Mouse (Mus musculus): ENCODE results near the gene Pik3c2b. TPM values are rescaled to one million over a fixed set of nuclear protein-coding genes. Genes with fewer than 3 reads are reported as not detected.
"Not testable (repeated sequence)": the region's sequence is repeated elsewhere in the genome, so short reads cannot be mapped to it uniquely, and the experiment has no call there.

The Pik3c2b gene
- total RNA-seq, 2 experiments from 2014 or later: 22.7 to 24.3 TPM

GRCm38 (mm10) chr1:133030461-133030860 lies 15.0 kb upstream of the Pik3c2b start, which contains the start of gene Mdm4:
Mdm4 (minus strand) TSS chr1:133030561.
- intact Hi-C loops (cut with DNase I): no loop called here
- DNase-seq: no peak

GRCm38 (mm10) chr1:133032981-133033315 lies 12.5 kb upstream of the Pik3c2b start:
- intact Hi-C loops (cut with DNase I): no loop called here
- DNase-seq: no peak

- intact Hi-C loops (cut with DNase I): no loop called here
- peak; percentile 57 to 69 for DNase-seq
Measured at GRCm38 (mm10) chr1:133033316-133034090, 12.0 kb upstream of the Pik3c2b start.

- intact Hi-C loops (cut with DNase I): no loop called here
- peak; percentile 41 to 58 for DNase-seq
Measured at GRCm38 (mm10) chr1:133034091-133034460, 11.4 kb upstream of the Pik3c2b start.

GRCm38 (mm10) chr1:133034682-133035081 lies 10.8 kb upstream of the Pik3c2b start:
- intact Hi-C loops (cut with DNase I); DNase-seq: not testable (repeated sequence)

GRCm38 (mm10) chr1:133039505-133039949 lies 5.9 kb upstream of the Pik3c2b start:
- DNase-seq: peak; percentile 49 to 69

GRCm38 (mm10) chr1:133045861-133046440 lies 484 bp downstream of the Pik3c2b start:
- DNase-seq: peak; percentile 86 to 87
- intact Hi-C loops (cut with DNase I): loop anchor here (2.0 to 10.0 kb wide), 3 partner anchors 23 to 449 kb away; partner anchors contain the start of gene Golt1a

More at GRCm38 (mm10) chr1:133039505-133039949, 5.9 kb upstream of the Pik3c2b start:
- intact Hi-C loops (cut with DNase I): loop anchor here (1.0 to 2.0 kb wide), 2 partner anchors 48 to 61 kb away; no protein-coding TSS in a partner anchor

- DNase-seq: peak; percentile 50 to 56
- intact Hi-C loops (cut with DNase I): loop anchor here (2.0 to 10.0 kb wide), 3 partner anchors 22 to 448 kb away; partner anchors contain the start of gene Golt1a
Measured at GRCm38 (mm10) chr1:133046441-133046931, 1.0 kb downstream of the Pik3c2b start.

- intact Hi-C loops (cut with DNase I): loop anchor here (2.0 to 10.0 kb wide), 3 partner anchors 21 to 447 kb away; partner anchors contain the start of gene Golt1a
- DNase-seq: no peak
Measured at GRCm38 (mm10) chr1:133047575-133047974, 2.1 kb downstream of the Pik3c2b start.

- DNase-seq: no peak
- intact Hi-C loops (cut with DNase I): loop anchor here (10.0 kb wide), 2 partner anchors 256 to 446 kb away; partner anchors contain the start of gene Golt1a
Measured at GRCm38 (mm10) chr1:133048690-133049089, 3.2 kb downstream of the Pik3c2b start.

- intact Hi-C loops (cut with DNase I): no loop called here
- no peak for DNase-seq
Measured at GRCm38 (mm10) chr1:133050001-133050431, 4.5 kb downstream of the Pik3c2b start.

- no peak for DNase-seq
- intact Hi-C loops (cut with DNase I): no loop called here
Measured at GRCm38 (mm10) chr1:133051829-133052228, 6.4 kb downstream of the Pik3c2b start.

GRCm38 (mm10) chr1:133053034-133053433 lies 7.6 kb downstream of the Pik3c2b start:
- no peak for DNase-seq
- intact Hi-C loops (cut with DNase I): no loop called here

- no peak for DNase-seq
- intact Hi-C loops (cut with DNase I): no loop called here
Measured at GRCm38 (mm10) chr1:133054326-133054725, 8.9 kb downstream of the Pik3c2b start.

- no peak for DNase-seq
- intact Hi-C loops (cut with DNase I): no loop called here
Measured at GRCm38 (mm10) chr1:133057345-133058034, 12.0 kb downstream of the Pik3c2b start.

GRCm38 (mm10) chr1:133059592-133059991 lies 14.1 kb downstream of the Pik3c2b start:
- intact Hi-C loops (cut with DNase I): no loop called here
- DNase-seq: no peak

- intact Hi-C loops (cut with DNase I): no loop called here
- no peak for DNase-seq
Measured at GRCm38 (mm10) chr1:133060681-133061080, 15.2 kb downstream of the Pik3c2b start.

GRCm38 (mm10) chr1:133063164-133063563 lies 17.7 kb downstream of the Pik3c2b start:
- intact Hi-C loops (cut with DNase I): no loop called here
- no peak for DNase-seq

- DNase-seq: peak; percentile 59 to 63
- intact Hi-C loops (cut with DNase I): loop anchor here (2.0 kb wide), 1 partner anchor 21 kb away; no protein-coding TSS in a partner anchor
Measured at GRCm38 (mm10) chr1:133068268-133068667, 22.8 kb downstream of the Pik3c2b start.

GRCm38 (mm10) chr1:133068669-133069274 lies 23.3 kb downstream of the Pik3c2b start:
- DNase-seq: no peak
- intact Hi-C loops (cut with DNase I): loop anchor here (2.0 kb wide), 1 partner anchor 22 kb away; no protein-coding TSS in a partner anchor
